Mouse (Mus musculus) neutrophil, adult 5-6 weeks (primary cell): ENCODE data around the gene Dedd2. TPM values are rescaled to one million over a fixed set of nuclear protein-coding genes. Genes with fewer than 3 reads are reported as not detected.

Source experiments
- ATAC-seq: fragments of 151-379, 151-347 bp; 2 replicates; pipeline ENCODE4 v1.8.0; 2017; ENCODE audit warnings: mild to moderate bottlenecking, moderate TSS enrichment; ENCODE audit not compliant: insufficient number of reproducible peaks, poor library complexity, low FRiP score, severe bottlenecking; ENCODE audit errors: extremely low read depth
- total RNA-seq: library from RNA; stranded (forward); fragments of 200-1000 nt; gene quantifications from 2 replicates; pipeline ENCODE4 v1.2.3, GENCODE M21; 2017

Gene Dedd2
- total RNA-seq, 1 experiment from 2014 or later, result 85.2 TPM

DNA sequence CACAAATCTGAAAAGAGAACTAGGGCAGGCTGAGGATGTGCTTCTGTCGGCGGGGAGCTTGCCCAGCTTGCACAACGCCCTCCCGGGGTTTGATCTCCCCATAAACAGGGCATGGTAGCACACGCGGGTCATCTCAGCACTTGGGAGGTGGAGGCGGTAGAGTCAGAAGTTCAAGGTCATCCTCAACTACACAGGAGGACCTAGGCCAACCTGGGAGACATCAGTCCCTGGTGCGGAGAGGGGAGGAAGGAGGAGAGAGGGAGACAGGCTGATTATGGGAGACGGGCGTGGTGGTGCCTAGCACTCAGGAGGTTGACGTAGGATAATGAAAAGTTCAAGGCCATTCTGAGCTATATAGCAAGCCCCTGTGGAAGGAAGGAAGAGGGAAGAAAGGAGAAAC is 29.6 kb downstream of the Dedd2 start:
- ATAC-seq, result no peak

DNA sequence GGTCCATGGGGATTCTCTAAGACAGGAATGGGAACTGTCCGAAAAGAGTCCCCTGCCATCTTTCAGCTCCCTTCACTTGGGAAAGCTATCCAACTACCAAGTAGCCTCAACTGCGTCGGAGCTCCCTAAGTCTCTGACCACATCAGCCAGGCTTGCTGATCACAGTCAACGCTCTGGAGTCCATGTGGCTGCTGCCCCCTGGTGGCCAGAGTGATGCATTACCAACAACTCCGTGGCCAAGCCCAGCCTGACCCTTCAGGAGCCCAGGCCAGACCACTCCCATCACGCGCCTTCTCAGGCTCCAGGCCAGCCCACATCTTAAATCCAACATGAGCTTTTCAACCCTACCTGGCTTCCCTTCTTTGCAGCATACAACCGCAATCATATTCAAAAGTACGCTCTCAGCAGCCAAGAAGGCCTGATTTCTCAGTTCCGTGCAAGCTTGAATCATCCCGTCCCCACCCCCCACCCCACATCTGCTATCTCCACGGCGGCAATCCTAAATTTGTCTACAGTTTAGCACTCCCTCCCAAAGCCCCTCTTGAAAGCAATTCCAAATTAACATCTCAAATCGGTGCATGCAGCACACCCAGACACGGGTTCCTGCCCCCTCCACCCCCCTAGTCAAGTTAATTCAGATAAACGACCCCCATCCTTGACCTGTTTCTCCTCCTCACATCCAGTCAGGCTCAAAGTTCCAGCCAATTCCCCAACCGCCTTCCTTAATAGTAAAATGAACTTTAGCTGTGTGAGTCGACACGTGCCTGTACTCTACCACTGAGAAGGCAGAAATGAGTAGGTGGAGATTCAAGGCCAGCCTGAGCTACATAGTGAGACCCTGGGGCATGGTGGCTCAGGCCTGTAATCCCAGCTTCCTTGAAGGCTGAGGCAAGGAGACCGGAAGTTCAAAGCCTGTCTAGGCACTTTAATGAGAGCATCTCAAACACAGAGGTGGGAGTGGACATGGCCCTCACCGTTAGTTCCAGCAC is 32.5 kb downstream of the Dedd2 start:
- ATAC-seq, result peak; percentile 96

DNA sequence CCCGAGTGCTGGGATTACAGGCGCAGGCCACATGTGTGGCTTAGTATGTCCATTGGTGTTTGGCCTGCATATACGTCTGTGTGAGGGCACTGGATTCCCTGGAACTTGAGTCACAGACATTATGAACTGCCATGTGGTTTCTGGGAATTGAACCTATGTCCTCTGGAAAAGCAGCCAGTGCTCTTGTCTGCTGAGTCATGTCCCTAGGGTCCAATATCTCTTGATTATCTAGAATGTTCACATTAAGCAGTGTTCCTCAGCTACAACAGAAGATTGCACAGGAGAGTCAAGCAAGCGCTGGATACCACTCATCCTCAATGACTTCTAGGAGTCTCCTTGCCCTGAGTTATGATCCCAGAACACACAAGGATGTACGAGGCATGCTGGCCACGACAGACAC is 36.3 kb downstream of the Dedd2 start:
- no peak for ATAC-seq

DNA sequence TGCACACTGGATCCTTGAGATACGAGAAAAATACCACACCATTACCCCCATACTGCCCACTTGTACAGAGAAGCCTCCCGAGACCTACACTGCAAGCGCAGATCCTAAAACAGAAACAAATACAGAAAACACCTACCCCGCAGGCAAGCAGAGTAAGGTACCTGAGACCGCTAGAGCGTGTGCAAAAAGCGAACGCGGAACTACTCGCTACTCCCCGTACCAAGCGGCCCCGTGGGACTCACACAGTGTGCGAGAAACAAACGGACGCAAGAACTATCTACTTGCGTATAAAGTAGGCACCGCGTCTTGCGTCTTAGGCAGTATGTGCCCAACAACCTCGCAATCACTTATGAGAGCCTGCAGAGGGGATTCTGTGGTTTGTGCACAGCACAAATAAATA is 38.6 kb downstream of the Dedd2 start:
- peak; percentile 31; the same call in 1 of the 2 replicates for ATAC-seq

DNA sequence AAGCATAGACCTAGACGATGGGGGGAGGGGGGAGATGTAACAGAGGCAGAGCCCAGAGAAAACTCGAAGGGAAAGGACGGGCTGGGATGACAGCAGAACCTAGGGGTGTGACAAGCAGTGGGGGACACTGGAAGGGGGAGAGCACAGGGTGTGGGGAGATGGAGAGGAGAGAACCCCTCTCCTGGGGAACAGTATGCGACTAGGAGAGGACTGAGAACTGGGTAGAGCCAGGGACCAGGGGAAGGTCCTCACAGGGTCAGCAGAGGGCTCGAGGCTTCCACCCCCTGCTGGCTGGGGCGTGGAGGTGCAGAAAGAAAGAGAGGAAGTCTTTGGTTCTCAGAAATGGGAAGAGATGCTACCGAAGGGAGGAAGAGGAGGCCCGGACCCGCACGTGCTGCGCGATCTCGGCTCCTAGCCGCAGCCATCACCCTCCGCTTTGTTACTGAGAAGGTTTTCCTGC is 39.1 kb downstream of the Dedd2 start:
- peak; percentile 83 for ATAC-seq

DNA sequence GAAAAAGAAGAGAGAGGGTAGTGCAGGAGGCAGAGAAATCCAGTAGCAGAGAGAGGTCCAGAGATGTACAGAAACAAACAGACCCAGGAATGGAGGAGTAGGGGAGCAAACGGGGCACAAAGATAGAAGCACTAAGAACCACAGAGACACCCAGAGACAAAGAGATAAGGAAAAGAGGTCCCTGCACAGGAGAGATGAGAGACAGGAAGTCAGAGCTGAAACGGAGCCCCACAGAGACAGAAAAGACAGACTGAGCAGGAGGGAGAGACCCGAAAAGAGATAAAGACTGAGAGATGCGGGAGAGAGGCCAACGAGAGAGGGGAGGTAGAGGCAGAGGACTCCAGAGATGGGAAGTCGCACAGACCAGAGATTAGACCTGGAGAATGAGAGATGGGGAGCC is 39.9 kb downstream of the Dedd2 start:
- no peak for ATAC-seq

DNA sequence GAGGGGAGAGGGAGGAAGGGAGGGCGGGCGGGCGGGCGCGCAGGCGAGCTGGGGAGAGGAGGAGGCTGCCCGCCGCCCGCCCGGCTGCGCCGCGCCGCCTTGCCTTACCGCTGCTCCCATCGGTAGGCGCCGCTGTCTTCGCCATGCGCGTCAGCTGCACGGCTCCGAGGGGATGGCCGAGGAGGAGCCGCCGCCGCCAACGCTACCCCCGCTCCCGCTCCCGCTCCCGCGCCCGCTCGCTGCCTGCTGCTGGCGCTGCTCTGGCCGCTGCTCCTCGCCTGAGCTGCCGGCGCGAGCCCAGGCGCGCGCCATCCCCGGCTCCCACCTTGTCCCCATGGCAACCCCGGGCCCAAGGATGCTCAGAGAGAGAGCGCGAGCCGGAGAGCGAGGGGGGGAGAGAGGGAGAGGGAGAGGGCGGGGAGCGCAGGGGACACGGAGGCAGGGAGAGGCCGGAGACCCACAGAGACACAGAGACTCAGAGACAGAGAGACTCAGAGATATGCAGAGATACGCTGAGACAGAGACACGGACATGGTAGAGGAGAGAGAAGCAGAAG is 40.7 kb downstream of the Dedd2 start, which contains the start of gene Pou2f2:
Gene Pou2f2, minus strand, starts transcription at position 121 of the 556 bp plus-strand sequence.
- ATAC-seq, result no peak

DNA sequence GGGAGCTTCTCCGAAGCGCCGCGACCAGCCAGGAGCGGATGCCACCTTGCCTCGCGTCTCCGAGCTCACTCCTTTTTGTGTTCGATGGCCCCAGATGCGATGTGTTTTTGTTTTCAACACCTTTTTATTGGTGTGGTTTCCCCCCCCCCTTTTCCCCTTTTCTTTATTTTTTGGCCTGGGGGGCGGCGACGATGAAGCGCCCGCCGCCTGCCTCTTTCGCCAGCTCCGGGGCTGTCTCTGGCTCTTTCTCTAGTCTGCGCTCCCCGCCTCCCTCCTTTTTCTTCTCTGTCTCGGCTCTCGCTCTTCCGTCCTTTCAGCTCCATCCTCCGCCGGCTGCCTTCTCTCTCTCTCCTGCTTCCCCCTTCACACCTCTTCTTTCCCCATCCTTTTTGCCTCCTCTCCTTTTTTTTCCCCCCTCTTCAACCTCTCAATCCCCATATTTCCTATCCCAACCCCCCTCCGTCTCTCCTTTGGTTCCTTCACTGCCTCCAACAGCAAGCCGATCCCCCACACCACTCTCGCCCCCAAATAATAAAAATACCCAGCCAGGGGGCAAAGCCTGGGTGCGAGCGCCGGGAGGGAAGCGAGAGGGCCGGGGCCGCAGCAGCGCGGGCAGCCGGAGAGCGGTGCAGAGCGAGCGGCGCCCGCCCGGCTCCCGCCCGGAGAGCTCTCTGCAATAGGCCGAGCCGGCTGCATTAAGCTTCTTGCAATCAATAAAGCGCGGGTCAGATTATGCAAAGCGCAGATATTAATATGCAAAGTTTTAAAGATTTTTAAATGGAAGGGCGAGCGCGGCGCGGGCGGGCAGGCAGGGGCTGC is 41.4 kb downstream of the Dedd2 start:
- no peak for ATAC-seq

DNA sequence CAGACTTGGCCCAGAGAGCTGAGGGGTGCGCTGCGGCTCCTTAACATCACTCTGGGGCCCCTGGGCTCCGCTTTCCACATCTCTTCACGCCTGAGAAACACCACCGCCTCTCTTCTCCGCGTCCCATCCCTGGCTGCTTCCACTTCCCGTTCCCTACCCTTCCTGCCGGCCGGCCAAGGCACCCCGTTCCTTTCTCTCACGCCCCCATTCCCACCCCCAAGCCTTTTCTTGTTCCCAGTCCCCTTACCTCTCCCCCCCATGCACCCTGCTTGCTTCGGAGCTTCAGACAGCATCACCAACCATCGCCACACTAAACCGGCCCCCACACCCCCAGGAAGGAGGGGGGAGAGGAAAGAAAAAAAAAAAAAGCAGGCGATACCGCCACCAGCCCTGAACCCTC is 42.1 kb downstream of the Dedd2 start:
- no peak for ATAC-seq

DNA sequence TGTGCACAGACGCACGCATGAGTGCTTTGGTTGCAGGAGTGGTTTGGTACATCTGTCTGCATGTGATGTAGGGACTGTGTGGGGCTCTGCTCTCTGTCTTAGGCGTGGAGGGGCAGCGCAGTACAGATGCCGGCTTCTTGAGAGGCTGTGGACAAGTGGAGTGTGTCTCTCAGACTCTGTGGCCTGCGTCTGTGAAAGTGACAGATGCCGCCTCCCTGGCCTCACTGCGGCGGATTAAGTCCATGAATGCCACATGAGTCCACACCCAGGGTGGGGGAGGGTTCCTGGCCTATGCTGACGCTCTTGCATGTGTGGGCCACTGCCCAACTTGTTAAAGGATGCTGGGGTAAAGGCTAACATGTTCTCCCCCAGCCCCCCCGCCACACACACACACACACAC is 46.1 kb downstream of the Dedd2 start:
- ATAC-seq, result no peak

DNA sequence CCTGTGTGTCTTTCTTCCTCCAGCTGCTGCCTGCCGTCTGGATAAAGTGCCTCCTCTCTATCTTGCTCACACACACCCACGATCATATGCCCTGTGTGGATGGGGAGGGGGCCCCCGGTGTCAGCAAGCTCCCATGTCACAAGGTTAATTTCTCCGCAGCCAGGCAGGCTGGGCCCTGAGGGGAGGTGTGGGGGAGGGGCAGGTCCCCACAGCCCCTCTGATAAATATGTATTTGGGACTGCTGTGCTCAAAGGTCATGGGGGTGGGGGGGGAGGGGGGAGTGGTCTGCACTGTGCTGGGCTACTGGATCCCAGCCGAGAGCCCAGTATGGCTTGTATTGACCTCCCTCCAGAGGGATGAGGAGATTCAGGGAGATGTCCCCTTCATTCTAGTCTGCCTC is 47.7 kb downstream of the Dedd2 start:
- no peak for ATAC-seq

DNA sequence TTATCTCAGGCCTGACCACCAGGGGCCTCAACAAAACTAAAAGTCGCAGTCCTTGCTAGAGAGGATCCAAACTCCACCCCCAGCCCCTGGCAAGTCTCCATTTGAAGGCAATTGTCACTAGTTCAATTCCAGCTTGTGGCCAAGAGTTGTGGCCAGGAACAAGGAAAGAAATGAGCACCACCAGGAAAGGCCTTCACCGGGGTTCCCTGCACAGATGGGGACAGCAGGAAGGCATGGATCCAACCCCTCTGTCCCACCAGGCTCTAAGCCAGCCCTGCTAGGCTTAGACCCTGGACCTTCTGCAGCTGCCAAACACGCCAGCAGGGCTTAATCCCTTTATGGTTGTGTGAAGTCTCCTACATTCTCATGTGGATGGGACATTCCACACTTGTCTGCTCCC is 49.8 kb downstream of the Dedd2 start:
- no peak for ATAC-seq

DNA sequence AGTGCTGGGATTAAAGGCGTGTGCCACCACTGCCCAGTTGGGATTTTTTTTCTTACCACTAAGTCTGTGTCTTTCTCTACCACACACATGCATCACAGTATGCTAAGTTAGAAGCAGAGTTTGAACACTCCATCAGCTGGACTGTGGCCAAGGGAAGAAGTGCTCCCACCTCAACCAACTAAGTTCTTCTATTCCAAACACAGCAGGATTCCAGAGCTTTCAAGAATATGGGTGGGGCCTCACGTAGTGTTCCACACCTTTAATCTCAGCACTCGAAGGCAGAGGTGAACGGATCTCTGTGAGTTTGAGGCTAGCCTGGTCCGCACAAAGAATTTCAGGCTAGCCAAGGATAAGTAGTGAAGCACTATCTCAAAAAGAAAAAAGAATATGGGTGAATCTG is 54.3 kb downstream of the Dedd2 start:
- ATAC-seq, result no peak

DNA sequence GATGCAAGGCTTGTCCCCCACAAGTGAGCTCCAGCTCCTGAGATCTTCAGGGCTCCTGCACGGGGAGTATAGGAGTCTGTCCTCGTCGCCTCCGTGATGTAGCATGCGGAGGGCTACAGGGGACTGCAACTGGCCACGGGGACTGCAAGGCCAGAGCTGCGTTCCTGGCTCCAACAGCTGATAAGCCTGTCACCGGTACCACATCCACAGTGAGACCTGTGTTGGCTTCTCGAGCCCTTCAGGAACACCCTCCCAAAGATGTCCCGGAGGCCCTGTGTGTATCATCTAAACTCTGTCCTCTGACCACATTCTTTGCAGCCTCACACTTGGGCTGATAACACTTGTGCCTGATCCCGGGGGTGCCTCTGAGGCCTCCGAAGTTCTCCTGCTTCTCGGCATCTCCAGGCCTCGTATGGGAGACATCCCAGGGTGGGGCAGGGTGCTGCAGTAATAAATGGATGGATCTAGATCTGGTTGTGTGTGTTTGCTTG is 64.2 kb downstream of the Dedd2 start:
- ATAC-seq, result no peak

DNA sequence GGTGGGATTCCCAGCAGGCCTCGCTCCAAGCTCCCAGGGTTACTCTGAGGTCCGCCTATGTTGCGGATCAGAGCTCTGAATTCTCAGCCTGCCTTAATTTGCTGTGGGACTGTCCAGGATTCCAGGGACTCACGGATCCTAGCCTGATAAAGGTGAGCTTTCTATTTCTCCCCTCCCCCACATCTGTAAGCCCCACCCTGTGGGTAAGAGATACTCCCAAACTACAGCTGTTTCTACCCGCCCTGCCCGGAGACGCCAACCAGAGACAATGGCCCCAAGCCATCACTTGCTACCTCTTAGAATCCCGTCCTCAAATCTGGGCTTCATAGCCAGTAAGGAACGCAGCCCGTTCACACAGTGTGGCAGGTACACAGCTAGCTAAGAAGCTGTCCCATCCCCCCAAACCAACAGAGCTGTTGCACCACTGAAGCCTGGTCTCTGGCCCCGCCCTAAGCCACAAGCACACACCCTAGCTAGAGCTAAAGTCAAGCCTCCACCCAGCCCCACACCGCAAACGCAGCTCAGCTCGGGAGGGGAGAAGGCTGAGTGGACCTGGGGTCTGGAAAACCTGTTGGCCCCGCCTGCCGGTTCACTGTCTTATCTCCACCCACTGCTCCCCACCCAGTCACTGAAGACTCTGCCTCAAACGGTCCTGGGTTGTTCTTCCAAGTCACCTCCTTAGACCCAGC is 64.8 kb downstream of the Dedd2 start:
- peak; percentile 72 for ATAC-seq

DNA sequence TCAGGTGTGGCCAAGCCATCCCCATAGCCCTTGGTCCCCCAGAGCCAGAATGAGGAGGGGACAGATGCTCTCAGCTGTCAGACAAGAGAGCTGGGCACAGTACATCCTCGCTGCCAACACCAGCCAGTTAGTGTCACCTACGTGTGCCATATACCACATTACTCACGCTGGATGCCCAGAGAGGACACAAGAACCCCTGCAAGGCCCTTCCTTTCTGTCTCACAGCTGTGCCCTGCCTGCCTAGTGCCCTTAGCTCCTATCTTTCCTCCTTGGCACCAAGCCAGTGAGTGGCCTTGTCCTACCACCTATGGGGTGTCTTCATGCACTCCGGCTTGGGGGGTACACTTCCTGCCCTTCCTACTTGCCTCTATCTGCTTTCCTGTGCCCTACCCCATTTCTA is 65.8 kb downstream of the Dedd2 start:
- ATAC-seq, result no peak

DNA sequence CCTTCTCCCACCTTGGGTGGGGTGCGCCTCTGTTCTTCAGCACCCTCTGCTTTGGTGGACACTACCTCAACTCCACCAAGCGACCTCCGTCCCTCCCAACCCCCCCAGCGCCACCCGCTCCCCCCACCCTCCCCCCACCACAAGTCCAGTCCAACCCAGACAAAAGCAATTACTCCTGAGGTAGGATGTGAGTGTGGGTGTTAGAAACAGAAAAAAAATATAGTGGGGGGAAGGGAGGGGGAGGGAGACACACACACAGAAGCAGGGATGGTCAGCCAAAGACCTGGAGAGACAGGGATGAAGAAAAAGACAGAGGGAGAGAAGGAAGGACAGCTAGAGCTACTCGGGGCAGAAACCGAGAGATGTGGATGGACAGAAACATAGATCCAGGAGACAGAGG is 66.6 kb downstream of the Dedd2 start:
- no peak for ATAC-seq

DNA sequence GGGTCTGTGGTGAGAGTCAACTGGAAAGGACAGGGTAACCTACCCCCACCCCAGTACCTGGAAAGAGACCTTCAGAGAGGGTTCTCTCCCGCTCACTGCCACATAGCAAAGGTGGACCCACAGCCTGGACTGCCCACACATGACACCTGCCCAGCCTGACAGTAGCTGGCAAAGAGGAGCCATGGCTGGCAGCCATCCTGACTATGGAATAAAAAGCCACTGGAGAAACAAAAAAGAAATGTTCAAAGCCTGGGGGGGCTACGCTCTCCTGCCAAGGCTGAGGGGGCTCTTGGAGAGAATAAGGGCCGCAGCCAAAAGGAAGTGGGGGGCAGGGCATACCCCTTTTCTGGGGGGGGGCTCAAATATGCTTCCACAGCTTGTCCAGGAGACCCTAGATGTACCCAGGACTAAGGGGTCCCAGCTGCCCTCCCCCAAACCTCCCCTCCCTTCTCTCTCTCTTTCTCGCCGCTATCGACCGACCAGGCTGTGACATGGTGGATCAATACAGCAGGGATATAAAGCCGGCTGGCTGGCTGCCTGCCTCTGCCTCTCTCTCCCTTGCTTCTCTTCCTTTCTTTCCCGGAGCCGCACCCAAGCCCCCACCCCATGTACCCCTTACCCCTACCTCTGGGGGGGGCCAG is 68.4 kb downstream of the Dedd2 start:
- ATAC-seq, result no peak
